Comparison of ENCODE assay signal across 11 mouse cellular contexts in genomic region chr6:101271378-101272135, GRCm38 (mm10).
DNase-seq lines count a peak whose midpoint lies in the region; ATAC-seq and TF ChIP-seq lines count a peak whose summit lies in the region.
"Had no signal": no experiment of that assay in that cellular context is flagged by ENCODE, and none has a peak within 500 bp of the region (broad histone marks: within the 10 kb centered on the region; RNA-seq: fewer than 3 reads in every experiment).

No protein-coding gene starts in this region.

- TF ChIP-seq CTCF in lung, postnatal 0 days (IDR thresholded peaks at IDR 0.05): no peak
- TF ChIP-seq CTCF in intestine, postnatal 0 days (IDR thresholded peaks at IDR 0.05; ENCODE audit: low read depth): no peak

- H3K4me3 ChIP-seq in lung, postnatal 0 days (ENCODE audit: low read depth, low read length): no peak overlapping the region
- no peak overlapping the region for H3K4me3 ChIP-seq in intestine, postnatal 0 days (ENCODE audit: low read depth, low read length)
- no peak overlapping the region for H3K4me3 ChIP-seq in liver, embryonic 11.5 days (ENCODE audit: low read depth, low read length)
- no peak overlapping the region for H3K4me3 ChIP-seq in forebrain, embryonic 14.5 days (ENCODE audit: low read depth, low read length)
- H3K4me3 ChIP-seq: embryonic facial prominence, embryonic 10.5 days had no signal

- ATAC-seq in lung, postnatal 0 days: no peak
- ATAC-seq in intestine, postnatal 0 days: peak; percentile 97
- peak; percentile 93 for ATAC-seq in liver, embryonic 11.5 days (replicated peaks; ENCODE audit: low FRiP score)
- ATAC-seq in forebrain, embryonic 14.5 days: no peak

- TF ChIP-seq EP300 in lung, postnatal 0 days (IDR thresholded peaks at IDR 0.05): no peak

- no peaks in the 10 kb centered on the region for H3K9me3 ChIP-seq in lung, postnatal 0 days (ENCODE audit: low read length)
- no peaks in the 10 kb centered on the region for H3K9me3 ChIP-seq in intestine, postnatal 0 days (ENCODE audit: control insufficient read depth)
- no peaks in the 10 kb centered on the region for H3K9me3 ChIP-seq in liver, embryonic 11.5 days (ENCODE audit: control insufficient read depth, low read length)
- H3K9me3 ChIP-seq in forebrain, embryonic 14.5 days (replicated peaks; ENCODE audit: control insufficient read depth, low read length): no peaks in the 10 kb centered on the region
- H3K9me3 ChIP-seq: embryonic facial prominence, embryonic 10.5 days had no signal

- intact Hi-C loops in gastrocnemius, postnatal 14 days (cut with DNase I; ENCODE audit: low total_unique reads): no loop called here

- no peak overlapping the region for H3K9ac ChIP-seq in lung, postnatal 0 days (replicated peaks; ENCODE audit: low read depth)
- no peak overlapping the region; the same call in 1 of the 2 replicates for H3K9ac ChIP-seq in intestine, postnatal 0 days (ENCODE audit: low read depth, low read length)
- H3K9ac ChIP-seq in liver, embryonic 11.5 days (ENCODE audit: low read depth, low read length): peak overlapping the region; percentile 7; the same call in 1 of the 2 replicates
- H3K9ac ChIP-seq in forebrain, embryonic 14.5 days (ENCODE audit: low read length): no peak overlapping the region

- H3K27me3 ChIP-seq in lung, postnatal 0 days (replicated peaks; ENCODE audit: insufficient read depth, low read length): no peaks in the 10 kb centered on the region
- peaks cover 6% of the 10 kb centered on the region; the same call in 1 of the 2 replicates for H3K27me3 ChIP-seq in intestine, postnatal 0 days (replicated peaks; ENCODE audit: control insufficient read depth, insufficient read depth, low read length)
- H3K27me3 ChIP-seq in liver, embryonic 11.5 days (replicated peaks; ENCODE audit: control insufficient read depth, insufficient read depth, low read length): no peaks in the 10 kb centered on the region
- peaks cover 17% of the 10 kb centered on the region; the same call in 1 of the 2 replicates for H3K27me3 ChIP-seq in forebrain, embryonic 14.5 days (replicated peaks; ENCODE audit: control insufficient read depth, insufficient read depth, low read length)

- H3K27ac ChIP-seq in lung, postnatal 0 days (ENCODE audit: low read length): no peak overlapping the region
- no peak overlapping the region for H3K27ac ChIP-seq in intestine, postnatal 0 days (ENCODE audit: low read depth, low read length)
- H3K27ac ChIP-seq in liver, embryonic 11.5 days (ENCODE audit: low read depth, low read length): peak overlapping the region; percentile 56
- no peak overlapping the region for H3K27ac ChIP-seq in forebrain, embryonic 14.5 days (ENCODE audit: low read depth, low read length)

- peak overlapping the region; percentile 23; the same call in 1 of the 2 replicates for H3K4me2 ChIP-seq in lung, postnatal 0 days (replicated peaks; ENCODE audit: low read depth, low read length)
- H3K4me2 ChIP-seq in intestine, postnatal 0 days (replicated peaks; ENCODE audit: low read depth): peak overlapping the region; percentile 38; the same call in 1 of the 2 replicates
- H3K4me2 ChIP-seq in liver, embryonic 11.5 days: peak overlapping the region; percentile 49
- no peak overlapping the region for H3K4me2 ChIP-seq in forebrain, embryonic 14.5 days (ENCODE audit: low read length)

- DNase-seq in lung, postnatal 0 days (ENCODE audit: low spot score): no peak
- no peak for DNase-seq in lung, postnatal 10 days
- peak; percentile 41 for DNase-seq in liver, embryonic 11.5 days (ENCODE audit: low spot score)
- DNase-seq in yolk sac, embryonic 10.5 days (ENCODE audit: low spot score): peak; percentile 84
- no peak for DNase-seq in forebrain, embryonic 14.5 days (ENCODE audit: low spot score)
- DNase-seq in gastrocnemius, postnatal 14 days: no peak
- DNase-seq in adrenal gland, postnatal 36 days: no peak
- DNase-seq: adrenal gland, postnatal 10 days; gastrocnemius, postnatal 36 days had no signal

- WGBS in lung, postnatal 0 days: 40% methylated on average over 15 of the region's 15 CpGs
- 24% methylated on average over 15 of the region's 15 CpGs for WGBS in intestine, postnatal 0 days
- 25% methylated on average over 15 of the region's 15 CpGs for WGBS in liver, embryonic 11.5 days
- 32% methylated on average over 15 of the region's 15 CpGs for WGBS in forebrain, embryonic 14.5 days

- H3K36me3 ChIP-seq in lung, postnatal 0 days (ENCODE audit: insufficient read depth, low read length): no peaks in the 10 kb centered on the region
- H3K36me3 ChIP-seq in intestine, postnatal 0 days (ENCODE audit: control insufficient read depth, insufficient read depth): no peaks in the 10 kb centered on the region
- no peaks in the 10 kb centered on the region for H3K36me3 ChIP-seq in liver, embryonic 11.5 days (ENCODE audit: control insufficient read depth, insufficient read depth, low read length)
- no peaks in the 10 kb centered on the region for H3K36me3 ChIP-seq in forebrain, embryonic 14.5 days (ENCODE audit: control insufficient read depth, insufficient read depth, low read length)

- peaks cover 27% of the 10 kb centered on the region; the same call in 1 of the 2 replicates for H3K4me1 ChIP-seq in lung, postnatal 0 days (ENCODE audit: insufficient read depth, low read depth, low read length)
- peaks cover 15% of the 10 kb centered on the region for H3K4me1 ChIP-seq in intestine, postnatal 0 days (replicated peaks; ENCODE audit: control insufficient read depth, insufficient read depth, low read length)
- H3K4me1 ChIP-seq in liver, embryonic 11.5 days (replicated peaks; ENCODE audit: control insufficient read depth, insufficient read depth, low read length): peaks cover 13% of the 10 kb centered on the region
- H3K4me1 ChIP-seq in forebrain, embryonic 14.5 days (ENCODE audit: control insufficient read depth, insufficient read depth, low read length): peaks cover 8% of the 10 kb centered on the region; the same call in 1 of the 2 replicates

Comparison
In these comparisons a context has a peak if more than half of its experiments do, and no peak if none do; other contexts are left out.
1. ATAC-seq: peak in intestine, postnatal 0 days (single experiment) and liver, embryonic 11.5 days (single experiment); none in lung, postnatal 0 days (single experiment) and forebrain, embryonic 14.5 days (single experiment).
2. DNase-seq: peak in liver, embryonic 11.5 days (single experiment) and yolk sac, embryonic 10.5 days (single experiment); none in lung, postnatal 0 days (single experiment), lung, postnatal 10 days (single experiment), forebrain, embryonic 14.5 days (single experiment), gastrocnemius, postnatal 14 days (single experiment) and adrenal gland, postnatal 36 days (0 of 2).